Comparison of ENCODE assay signal across 29 mouse cellular contexts in genomic region chr16:82789521-82789920, GRCm38 (mm10). TPM values are rescaled to one million over a fixed set of nuclear protein-coding genes. Genes with fewer than 3 reads are reported as not detected.
A peak's percentile ranks its signal among the peaks of the same experiment; 100 is the strongest.
DNase-seq lines count a peak whose midpoint lies in the region; ATAC-seq and TF ChIP-seq lines count a peak whose summit lies in the region.
"Had no signal": no experiment of that assay in that cellular context is flagged by ENCODE, and none has a peak within 500 bp of the region (broad histone marks: within the 10 kb centered on the region; RNA-seq: fewer than 3 reads in every experiment).

No protein-coding gene starts in this region.

- no peaks in the 10 kb centered on the region for H3K27me3 ChIP-seq in embryonic facial prominence, embryonic 11.5 days (ENCODE audit: control insufficient read depth, insufficient read depth, low read length)
- H3K27me3 ChIP-seq in embryonic facial prominence, embryonic 10.5 days (replicated peaks; ENCODE audit: low read depth, poor library complexity, severe bottlenecking) = no peaks in the 10 kb centered on the region
- H3K27me3 ChIP-seq in CH12.LX (replicated peaks) = no peaks in the 10 kb centered on the region
- H3K27me3 ChIP-seq: Patski had no signal

- H3K4me3 ChIP-seq in embryonic facial prominence, embryonic 11.5 days (ENCODE audit: low read depth, low read length) = no peak overlapping the region
- no peak overlapping the region for H3K4me3 ChIP-seq in embryonic facial prominence, embryonic 10.5 days
- H3K4me3 ChIP-seq in CH12.LX (replicated peaks in 1 of 3; ENCODE audit: low read depth in 2 of 3, low read length in 2 of 3, poor library complexity in 1 of 3) = no peak overlapping the region
- H3K4me3 ChIP-seq in ES-E14 (ENCODE audit: insufficient read depth in 1 of 2, low read depth in 1 of 2, low read length in 2 of 2, poor library complexity in 1 of 2, severe bottlenecking in 1 of 2) = no peak overlapping the region

- no peak overlapping the region for H3K27ac ChIP-seq in embryonic facial prominence, embryonic 11.5 days (replicated peaks; ENCODE audit: low read depth, low read length)
- no peak overlapping the region for H3K27ac ChIP-seq in embryonic facial prominence, embryonic 10.5 days (replicated peaks)
- H3K27ac ChIP-seq in CH12.LX (ENCODE audit: insufficient read depth, low read depth) = no peak overlapping the region
- no peak overlapping the region for H3K27ac ChIP-seq in ES-E14 (ENCODE audit: insufficient read depth, low read depth, low read length, poor library complexity, severe bottlenecking)

- no peak for TF ChIP-seq EP300 in CH12.LX (IDR thresholded peaks at IDR 0.05; ENCODE audit: low read length)

- DNase-seq in embryonic facial prominence, embryonic 11.5 days (ENCODE audit: low spot score) = peak; percentile 17
- DNase-seq in embryonic facial prominence, embryonic 10.5 days (ENCODE audit: low spot score) = no peak
- DNase-seq in CH12.LX (ENCODE audit: extremely low read depth) (no peak), ES-E14 (ENCODE audit: low read depth, low spot score) (no peak), ZHBTc4 (ENCODE audit: low read depth, low spot score) (peak; percentile 2)
- DNase-seq in adrenal gland, adult 8-10 months = no peak
- DNase-seq in kidney, adult 9 months = no peak
- DNase-seq: adrenal gland, adult 2 months; adrenal gland, postnatal 10 days; adrenal gland, postnatal 14 days; adrenal gland, postnatal 25 days; adrenal gland, postnatal 36 days; B cell, adult 2 months; cerebellum, adult 11 months; cerebellum, adult 11-12 months; cerebellum, adult 18-20 months; cerebellum, adult 2 months; cerebellum, adult 8-10 months; cerebellum, adult 9-10 months had no signal

- H3K79me2 ChIP-seq in CH12.LX (replicated peaks; ENCODE audit: control insufficient read depth, extremely low read depth, insufficient read depth, poor library complexity, severe bottlenecking) = no peaks in the 10 kb centered on the region; the same call in 1 of the 2 replicates

- TF ChIP-seq CTCF in CH12.LX (conservative IDR thresholded peaks at IDR 0.05 in 1 of 2, IDR thresholded peaks at IDR 0.05 in 1 of 2; ENCODE audit: low read depth in 2 of 2, low read length in 2 of 2) = no peak

- no peak for TF ChIP-seq RAD21 in CH12.LX (IDR thresholded peaks at IDR 0.05; ENCODE audit: low read depth, low read length)

- no peak overlapping the region for H3K9ac ChIP-seq in embryonic facial prominence, embryonic 11.5 days (replicated peaks; ENCODE audit: low read length)
- no peak overlapping the region for H3K9ac ChIP-seq in CH12.LX (ENCODE audit: insufficient read depth, low read depth)
- H3K9ac ChIP-seq in ES-E14 (ENCODE audit: insufficient read depth, low read depth, low read length, poor library complexity, severe bottlenecking) = no peak overlapping the region

- H3K4me2 ChIP-seq in embryonic facial prominence, embryonic 11.5 days (ENCODE audit: low read depth, low read length) = no peak overlapping the region
- no peak overlapping the region for H3K4me2 ChIP-seq in CH12.LX (ENCODE audit: insufficient read depth, low read depth, poor library complexity, severe bottlenecking)

- TF ChIP-seq POLR2A in CH12.LX (IDR thresholded peaks at IDR 0.05; ENCODE audit: low read depth, low read length) = no peak

- no peak for ATAC-seq in embryonic facial prominence, embryonic 11.5 days (replicated peaks; ENCODE audit: insufficient number of reproducible peaks, low FRiP score, low TSS enrichment, low read depth)
- no peak for ATAC-seq in megakaryocyte, adult 5-6 weeks (ENCODE audit: poor library complexity, severe bottlenecking)
- ATAC-seq: activated CD4-positive, CD25-positive, alpha-beta regulatory T cell, adult 4 months; CD4-positive, CD25-positive, alpha-beta regulatory T cell, adult 4 months; Patski had no signal

- in situ Hi-C loops in CH12.LX (cut with MboI; ENCODE audit: low pct_ligation_motif_present, low pct_unique_long_range_greater_than_20kb, low sequenced_read_pairs) (no loop called here), ES-E14 (cut with MboI; ENCODE audit: low sequenced_read_pairs in 2 of 2, unreplicated experiment in 2 of 2) (no loop called here)

- H3K36me3 ChIP-seq in embryonic facial prominence, embryonic 11.5 days (replicated peaks; ENCODE audit: control insufficient read depth, insufficient read depth, low read depth, low read length) = no peaks in the 10 kb centered on the region
- no peaks in the 10 kb centered on the region for H3K36me3 ChIP-seq in embryonic facial prominence, embryonic 10.5 days (replicated peaks)
- H3K36me3 ChIP-seq in CH12.LX (replicated peaks in 1 of 2; ENCODE audit: control insufficient read depth in 1 of 2, insufficient read depth in 1 of 2, low read length in 1 of 2) = no peaks in the 10 kb centered on the region
- H3K36me3 ChIP-seq in ES-E14 (ENCODE audit: control insufficient read depth, insufficient read depth, low read length, poor library complexity, severe bottlenecking) = no peaks in the 10 kb centered on the region
- H3K36me3 ChIP-seq: G1E had no signal

- no peaks in the 10 kb centered on the region for H3K4me1 ChIP-seq in embryonic facial prominence, embryonic 11.5 days (ENCODE audit: control insufficient read depth, insufficient read depth, low read length)
- H3K4me1 ChIP-seq in embryonic facial prominence, embryonic 10.5 days = no peaks in the 10 kb centered on the region
- H3K4me1 ChIP-seq in CH12.LX (ENCODE audit: control insufficient read depth in 1 of 2, insufficient read depth in 2 of 2) = no peaks in the 10 kb centered on the region
- no peaks in the 10 kb centered on the region for H3K4me1 ChIP-seq in ES-E14 (ENCODE audit: control insufficient read depth in 2 of 2, insufficient read depth in 2 of 2, low read length in 2 of 2, poor library complexity in 1 of 2)

- dilution Hi-C loops in CH12.LX (cut with MboI; ENCODE audit: extremely low pct_ligation_motif_present, extremely low pct_unique_long_range_greater_than_20kb, low sequenced_read_pairs) = no loop called here

- H3K9me3 ChIP-seq in embryonic facial prominence, embryonic 11.5 days (replicated peaks; ENCODE audit: control insufficient read depth, low read length) = no peaks in the 10 kb centered on the region
- no peaks in the 10 kb centered on the region for H3K9me3 ChIP-seq in embryonic facial prominence, embryonic 10.5 days
- H3K9me3 ChIP-seq in CH12.LX (replicated peaks; ENCODE audit: low read length) (peaks cover 28% of the 10 kb centered on the region), ES-E14 (ENCODE audit: control insufficient read depth, insufficient read depth, low read depth, low read length) (no peaks in the 10 kb centered on the region)
- H3K9me3 ChIP-seq: G1E had no signal

TF ChIP-seq in CH12.LX, 34 proteins besides CTCF, POLR2A, EP300 and RAD21:
- peak; percentile 71 for TF ChIP-seq ZNF384 (IDR thresholded peaks at IDR 0.05; ENCODE audit: low read depth, low read length)
- no peak for TF ChIP-seq KAT2A (IDR thresholded peaks at IDR 0.05; ENCODE audit: insufficient replicate concordance, low read length)
TF ChIP-seq in CH12.LX: peak in this region for 1.

TF ChIP-seq in ES-E14, 5 proteins besides CTCF, POLR2A, EP300 and RAD21:
- TF ChIP-seq HCFC1 (IDR thresholded peaks at IDR 0.05; ENCODE audit: borderline replicate concordance, insufficient read depth, low read length) (no peak), ZNF384 (IDR thresholded peaks at IDR 0.05; ENCODE audit: low read depth, low read length) (peak; percentile 62; the same call in 1 of the 2 replicates)

RNA-seq across cellular contexts. Expression of gene Gm21833, which starts 38.7 kb away (rescaled TPM):
- not detected in 2 replicates for polyA plus RNA-seq in embryonic facial prominence, embryonic 11.5 days (2014; fragmentation: Nextera tagmentation; extraction: Ambion mirVana)
- not detected in 2 replicates for polyA plus RNA-seq in embryonic facial prominence, embryonic 10.5 days (2016; fragmentation: Nextera tagmentation; extraction: Ambion mirVana)
- total RNA-seq in CH12.LX (2012; rRNA removed) = not detected in 2 replicates
- total RNA-seq in CH12.LX (2014; rRNA removed) = not detected in 2 replicates
- polyA plus RNA-seq in CH12.LX (2012; ENCODE audit: insufficient read length, low read depth) = not detected in 2 replicates
- 0.13 and 0.37 TPM in 2 replicates for total RNA-seq in ES-E14 (2012; rRNA removed)
- not detected for total RNA-seq in adrenal gland, adult 8-10 months (2022)
- 0.14 TPM in 1 of 2 replicates, not detected in the other for total RNA-seq in megakaryocyte, adult 5-6 weeks (2015)
- not detected in 2 replicates for total RNA-seq in megakaryocyte, adult 5-6 weeks (2017)
- total RNA-seq: adrenal gland, adult 18-20 months; adrenal gland, adult 2 months; adrenal gland, postnatal 10 days; adrenal gland, postnatal 14 days; adrenal gland, postnatal 25 days; adrenal gland, postnatal 36 days; adrenal gland, postnatal 4 days; MEL had no signal
- polyA plus RNA-seq: activated CD4-positive, CD25-positive, alpha-beta regulatory T cell, adult 4 months; adrenal gland, adult 2 months; brain, embryonic 14.5 days; C2C12; cerebellum, adult 2 months; G1E; Patski had no signal

Comparison
In these comparisons a context has a peak if more than half of its experiments do, and no peak if none do; other contexts are left out.
1. DNase-seq: peak in embryonic facial prominence, embryonic 11.5 days (single experiment) and ZHBTc4 (single experiment); none in embryonic facial prominence, embryonic 10.5 days (single experiment), CH12.LX (single experiment), ES-E14 (single experiment), adrenal gland, adult 8-10 months (single experiment) and kidney, adult 9 months (single experiment).